Mouse (Mus musculus) adrenal gland, postnatal 36 days (tissue): Measurements from ENCODE around the gene Cactin. TPM values are rescaled to one million over a fixed set of nuclear protein-coding genes. Genes with fewer than 3 reads are reported as not detected.

ENCODE experiments used
- DNase-seq, 2 experiments: peaks; one replicate each; pipeline ENCODE4 v3.0.0; 2021; ENCODE audit warnings: mixed read lengths in 1 of 2
- total RNA-seq, 2 experiments: library from RNA; stranded (reverse); gene quantifications; 2 replicates each; pipeline ENCODE4 v1.2.3; 2021

Gene Cactin
- total RNA-seq, 2 experiments from 2014 or later, result 37.9 to 39.1 TPM

GRCm38 (mm10) chr10:81297845-81298244 lies 23.1 kb upstream of the Cactin start:
- peak; percentile 55 to 61 for DNase-seq

GRCm38 (mm10) chr10:81298369-81299100 lies 22.4 kb upstream of the Cactin start:
- no peak for DNase-seq

DNA sequence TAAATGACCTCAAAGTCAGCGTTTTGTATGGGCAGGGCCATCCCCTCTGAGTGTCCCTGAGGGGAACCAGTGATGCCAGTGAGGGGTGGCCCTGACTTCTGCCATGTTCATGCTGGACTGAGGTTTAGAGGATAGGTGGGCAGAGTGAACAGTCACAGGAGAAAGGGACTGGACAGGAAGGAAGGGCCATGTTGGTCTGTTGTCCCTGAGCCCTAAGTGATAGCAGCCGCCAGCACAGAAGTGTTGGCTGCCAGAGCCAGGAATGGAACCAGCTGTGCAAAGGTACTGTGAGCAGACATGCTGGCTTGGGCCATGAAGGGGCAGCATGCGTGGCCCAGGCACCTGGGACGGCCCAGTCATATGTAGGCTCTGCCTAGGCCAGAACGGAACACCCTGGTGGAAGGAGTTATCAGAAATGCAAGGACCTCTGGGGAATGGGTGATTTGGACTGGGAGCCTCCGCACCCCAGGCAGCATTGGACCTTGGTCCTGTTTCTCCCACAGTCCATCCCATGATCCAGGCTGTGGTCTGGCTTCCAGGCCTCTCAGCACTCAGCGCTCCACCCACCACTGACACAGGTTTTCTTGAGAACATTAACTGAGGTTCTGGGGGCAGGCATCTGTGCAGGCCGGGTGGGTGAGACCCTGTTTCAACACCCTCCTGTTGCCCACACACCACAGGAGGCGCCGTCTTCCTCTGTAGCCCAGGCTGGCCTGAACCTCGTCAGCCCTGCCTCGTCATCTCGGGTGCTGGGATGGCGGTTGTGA lies 21.1 kb upstream of the Cactin start:
- no peak for DNase-seq

GRCm38 (mm10) chr10:81300352-81300907 lies 20.5 kb upstream of the Cactin start:
- no peak for DNase-seq

DNA sequence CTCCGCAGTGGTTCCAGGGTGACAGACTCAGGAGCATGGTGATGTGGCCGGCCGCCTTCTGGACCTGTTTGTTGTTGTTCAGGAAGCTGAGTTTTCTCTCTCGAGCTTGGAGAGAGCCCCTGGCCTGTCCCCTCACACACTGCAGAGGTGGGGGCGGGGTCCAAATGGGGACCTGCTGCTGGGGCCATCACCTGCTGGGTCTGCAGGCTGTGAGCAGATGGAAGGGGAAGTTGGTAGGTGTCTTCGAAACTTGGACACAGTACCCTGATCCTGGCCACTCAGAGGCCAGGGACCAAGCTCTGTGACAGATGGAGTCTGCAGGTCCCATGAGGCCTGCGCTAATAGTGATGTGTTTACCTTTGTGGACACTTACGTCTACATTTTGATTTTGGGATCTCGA lies 19.6 kb upstream of the Cactin start:
- no peak for DNase-seq

DNA sequence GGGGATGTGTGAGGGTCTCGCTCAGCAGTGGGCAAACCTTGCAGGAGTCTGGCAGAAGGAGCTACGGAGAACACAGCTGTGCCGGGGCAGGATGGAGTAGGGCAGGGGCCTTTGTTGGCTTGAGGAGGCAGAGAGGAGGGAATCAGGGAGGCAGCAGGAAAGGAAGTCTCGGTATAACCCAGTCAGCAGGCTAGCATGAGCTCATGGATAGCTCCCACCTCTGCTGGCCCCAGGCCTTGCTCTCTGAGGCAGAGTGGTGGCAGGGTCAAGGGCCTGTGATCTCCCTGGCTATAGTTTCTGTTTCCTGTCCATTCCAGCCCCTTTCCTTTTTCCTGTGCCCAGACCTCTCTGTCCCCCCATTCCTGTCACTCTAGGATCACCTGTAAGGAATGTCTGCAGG lies 18.6 kb upstream of the Cactin start:
- DNase-seq, result peak in 1 of 2 experiments; percentile 45

DNA sequence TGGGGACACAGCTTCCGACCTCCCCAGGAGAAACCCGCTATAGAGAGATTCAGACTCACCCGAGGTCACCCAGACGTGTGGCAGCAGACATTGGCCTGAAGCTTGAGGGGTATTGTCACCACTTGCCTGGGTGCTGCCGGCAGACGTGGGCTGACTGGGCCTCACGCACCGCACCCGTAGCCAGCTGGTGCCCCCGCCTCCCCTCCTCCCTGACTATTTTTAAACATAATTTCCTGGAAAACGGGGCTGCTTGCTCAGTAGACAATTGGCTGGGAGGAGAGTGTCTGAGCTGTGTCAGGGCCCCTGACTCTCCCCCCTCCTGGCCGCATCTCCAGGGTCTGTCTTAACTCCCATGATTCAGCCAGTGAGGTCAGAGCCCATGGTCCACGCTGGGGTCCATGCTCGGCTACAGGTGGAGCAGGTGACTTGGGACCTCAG lies 18.1 kb upstream of the Cactin start:
- DNase-seq, result peak in 1 of 2 experiments; percentile 42

GRCm38 (mm10) chr10:81303258-81303657 lies 17.6 kb upstream of the Cactin start:
- no peak for DNase-seq

DNA sequence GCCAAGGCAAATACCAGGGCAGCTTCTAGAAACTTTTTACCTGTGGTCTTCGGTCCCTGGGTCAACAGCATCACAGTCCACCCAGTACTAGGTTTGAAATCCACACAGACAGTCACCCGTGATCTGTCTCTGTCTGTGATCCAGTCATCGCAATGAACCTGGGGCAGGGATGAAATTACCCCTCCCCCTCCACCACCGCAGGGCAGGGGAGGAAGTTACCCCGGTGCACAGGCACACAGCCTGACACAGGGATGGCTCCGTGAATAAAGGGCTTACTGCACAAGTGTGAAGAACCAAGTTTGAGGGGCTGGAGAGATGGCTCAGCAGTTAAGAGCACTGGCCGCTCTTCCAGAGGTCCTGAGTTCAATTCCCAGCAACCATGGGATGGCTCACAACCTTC lies 17.1 kb upstream of the Cactin start:
- DNase-seq, result no peak

DNA sequence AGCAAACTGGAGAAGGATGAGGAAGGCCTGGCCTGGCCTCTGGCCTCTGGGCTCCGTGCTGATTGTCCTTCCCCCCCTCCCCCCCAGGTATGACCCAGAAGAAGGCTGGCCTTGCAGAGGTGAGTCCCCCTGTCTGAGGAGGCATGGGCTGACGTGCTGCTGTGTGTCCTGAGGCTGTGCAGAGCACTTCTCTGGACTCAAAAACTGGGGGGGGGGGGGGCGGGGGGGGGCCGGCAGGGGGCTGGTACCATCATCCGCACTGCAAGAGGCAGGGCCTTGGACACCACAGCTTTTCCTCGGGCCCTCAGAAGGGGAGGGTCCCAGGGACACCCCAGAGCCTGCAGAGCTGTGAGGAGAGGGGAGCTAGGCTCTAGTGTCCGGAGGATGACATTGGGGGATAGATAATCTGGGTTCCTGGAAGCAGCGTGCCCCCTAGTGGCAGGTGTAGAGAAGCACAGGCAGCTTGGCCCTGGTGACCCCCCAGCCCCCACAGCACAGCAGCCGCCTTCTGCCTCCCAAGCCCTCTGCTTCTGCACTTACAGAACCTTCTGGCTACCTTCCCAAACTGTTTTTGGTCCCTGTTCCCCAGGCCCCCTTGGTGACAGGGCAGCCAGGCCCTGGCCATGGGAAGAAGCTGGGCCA lies 16.2 kb upstream of the Cactin start:
- peak; percentile 48 to 71 for DNase-seq

DNA sequence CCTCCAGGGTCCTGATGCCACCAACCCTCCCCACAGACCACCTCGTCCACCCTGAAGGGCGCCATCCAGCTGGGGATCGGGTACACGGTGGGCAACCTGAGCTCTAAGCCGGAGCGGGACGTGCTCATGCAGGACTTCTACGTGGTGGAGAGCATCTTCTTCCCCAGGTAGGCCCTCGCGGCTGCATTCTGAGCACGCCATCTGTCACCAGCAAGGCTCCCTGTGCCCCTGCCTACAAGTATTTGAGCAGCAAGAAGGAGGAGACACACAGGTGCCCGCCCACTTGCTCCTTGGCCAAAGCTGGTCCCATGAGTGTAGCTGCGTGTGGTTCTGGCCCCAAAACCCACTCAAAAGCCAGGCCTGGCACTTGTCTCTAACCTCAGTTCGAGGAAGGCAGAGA lies 15.2 kb upstream of the Cactin start:
- no peak for DNase-seq

DNA sequence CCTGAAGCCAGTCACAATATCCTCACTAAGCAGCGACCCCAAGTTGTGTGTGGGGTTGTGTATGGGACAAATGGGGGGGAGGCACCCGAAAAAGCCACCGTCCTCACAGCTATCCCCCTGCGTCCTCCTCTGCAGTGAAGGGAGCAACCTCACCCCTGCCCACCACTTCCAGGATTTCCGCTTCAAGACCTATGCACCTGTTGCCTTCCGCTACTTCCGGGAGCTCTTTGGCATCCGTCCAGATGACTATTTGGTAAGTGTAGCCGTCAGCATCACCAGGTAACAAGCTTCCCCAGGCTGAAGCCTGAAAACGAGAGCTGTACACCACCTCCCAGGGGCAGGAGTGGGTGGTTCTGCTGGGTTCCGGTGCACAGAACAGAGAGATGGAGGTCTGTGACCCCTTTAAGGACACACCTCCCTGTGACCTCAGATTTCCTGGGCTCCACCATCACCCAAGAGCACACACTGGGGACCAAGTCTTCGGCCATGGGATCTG lies 14.7 kb upstream of the Cactin start:
- DNase-seq, result no peak

- DNase-seq, result no peak
These were observed 13.8 kb upstream of the Cactin start for GRCm38 (mm10) chr10:81306837-81307682.

- no peak for DNase-seq
These were observed 11.3 kb upstream of the Cactin start for GRCm38 (mm10) chr10:81309571-81309970.

- DNase-seq, result no peak
These were observed 7.3 kb upstream of the Cactin start for GRCm38 (mm10) chr10:81313581-81313980.

- DNase-seq, result no peak
These were observed 6.7 kb upstream of the Cactin start for GRCm38 (mm10) chr10:81314201-81314600.

DNA sequence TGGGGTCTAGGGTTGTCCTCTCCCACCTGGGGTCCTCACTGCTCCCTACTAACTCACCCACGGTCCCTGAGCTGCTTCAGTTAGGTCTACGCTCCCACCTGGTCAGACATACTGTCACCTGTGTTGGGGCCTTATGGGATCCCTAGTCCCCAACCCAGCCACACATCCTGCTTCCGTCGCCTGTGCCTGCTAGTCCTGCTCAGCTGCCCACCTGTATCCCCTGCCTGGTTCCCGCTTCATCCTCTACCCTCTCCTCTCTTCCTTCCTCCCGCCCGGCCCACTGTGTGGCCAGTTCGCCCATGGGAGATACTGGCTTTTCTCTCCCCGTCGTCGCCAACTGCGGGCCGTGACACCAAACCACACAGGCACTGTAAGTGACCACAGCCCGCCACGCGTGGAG lies 5.3 kb upstream of the Cactin start:
- no peak for DNase-seq

DNA sequence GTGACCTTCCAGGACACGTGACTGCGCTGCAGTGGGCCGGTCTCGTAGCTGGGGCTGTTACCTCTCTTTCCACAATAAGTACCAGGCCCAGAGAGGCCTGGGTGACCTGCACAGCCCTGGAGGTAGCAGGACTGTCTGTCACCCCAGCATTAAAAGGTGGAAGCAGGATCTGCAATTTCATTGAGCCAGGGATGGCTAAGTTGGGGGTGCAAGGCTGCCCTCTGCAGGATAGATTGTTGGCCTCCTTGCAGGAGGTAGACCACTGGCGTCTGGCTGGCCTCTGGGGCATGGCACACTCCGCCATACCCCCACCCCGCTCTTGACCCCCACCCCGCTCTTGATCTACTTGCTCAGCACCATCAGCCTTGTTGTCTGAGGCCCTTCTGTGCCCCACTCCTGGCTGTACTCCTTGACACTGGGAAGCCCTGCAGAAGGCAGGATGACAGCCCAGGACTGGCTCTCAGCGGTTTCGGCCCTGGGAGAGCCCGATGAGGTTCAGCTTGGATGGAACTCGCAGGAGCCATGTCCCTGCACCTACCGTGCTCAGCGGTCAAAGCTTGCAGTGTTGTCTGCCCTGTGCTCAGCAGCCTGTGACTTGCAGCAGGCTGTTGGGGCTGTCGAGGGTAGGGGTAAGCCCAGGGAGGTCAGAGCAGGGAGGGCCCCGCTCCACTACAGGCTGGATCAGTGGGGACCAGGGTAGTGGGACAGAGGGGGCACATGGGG lies 4.4 kb upstream of the Cactin start:
- DNase-seq, result peak; percentile 37 to 72

- peak; percentile 85 to 91 for DNase-seq
These were observed 3.6 kb upstream of the Cactin start for GRCm38 (mm10) chr10:81317273-81317672.

GRCm38 (mm10) chr10:81318589-81319329 lies 2.1 kb upstream of the Cactin start:
- DNase-seq, result peak; percentile 82 to 87
